Mouse (Mus musculus) layer of hippocampus, adult 8-10 months (tissue): ENCODE measurements around the gene Clip2. TPM values are rescaled to one million over a fixed set of nuclear protein-coding genes. Genes with fewer than 3 reads are reported as not detected.

ENCODE experiments used
- DNase-seq, 2 experiments: peaks; one replicate each; pipeline ENCODE4 v3.0.0; 2022; ENCODE audit warnings: low spot score in 2 of 2
- total RNA-seq, 4 experiments: library from RNA; stranded (reverse); gene quantifications; 2 replicates each; pipeline ENCODE4 v1.2.4; 2022

Gene Clip2
- 100 to 1,000 TPM in 2 of 4 experiments, 10 to 100 TPM in 2; 92.3 to 109 (median 102) TPM for total RNA-seq

DNA sequence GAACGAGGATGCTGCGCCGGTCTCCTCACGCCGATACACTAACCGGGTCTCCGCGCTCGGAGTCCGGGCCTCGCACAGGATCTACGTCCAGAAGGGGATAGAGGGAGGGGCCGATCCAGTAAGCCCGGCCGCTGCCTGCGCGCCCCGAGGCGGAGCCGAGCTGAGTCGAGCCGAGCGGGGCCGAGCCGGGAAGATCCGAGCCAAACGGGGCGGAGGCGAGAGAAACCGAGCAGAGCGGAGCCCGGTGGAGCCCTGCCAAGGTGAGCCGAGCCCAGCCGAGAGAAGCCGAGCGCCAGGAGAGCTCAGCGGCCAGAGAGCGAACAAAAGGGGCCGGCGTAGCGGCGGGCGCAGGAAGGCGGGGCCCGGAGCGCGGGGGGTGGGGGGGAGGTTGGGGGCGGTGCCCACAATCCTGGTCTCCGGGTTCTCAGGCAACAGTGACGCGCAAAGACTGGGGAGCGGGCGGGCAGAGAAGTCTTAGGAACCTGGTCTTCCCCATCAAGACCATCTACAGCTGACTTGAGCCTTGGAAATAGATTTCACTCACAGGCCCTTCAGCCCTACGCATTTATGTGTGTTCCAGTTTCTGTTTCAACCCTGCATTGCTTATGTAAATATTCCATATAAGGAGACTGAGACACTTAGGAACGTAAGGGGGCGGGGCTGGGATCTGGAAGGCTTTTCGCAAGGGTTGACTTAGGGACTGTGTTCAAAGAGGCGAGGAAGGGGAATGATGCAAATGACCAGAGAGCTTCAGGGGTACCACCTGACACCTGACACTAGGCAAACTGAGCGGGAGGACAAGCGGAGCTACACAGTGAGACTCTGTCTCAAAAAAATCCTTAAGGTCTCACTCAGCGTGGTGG lies at the start of gene Clip2:
Clip2 (minus strand) TSS at position 325 of the 863 bp plus-strand sequence.
- peak; percentile 96 to 98 for DNase-seq

GRCm38 (mm10) chr5:134597711-134598110 lies 45.5 kb upstream of the Clip2 start:
- DNase-seq = no peak

DNA sequence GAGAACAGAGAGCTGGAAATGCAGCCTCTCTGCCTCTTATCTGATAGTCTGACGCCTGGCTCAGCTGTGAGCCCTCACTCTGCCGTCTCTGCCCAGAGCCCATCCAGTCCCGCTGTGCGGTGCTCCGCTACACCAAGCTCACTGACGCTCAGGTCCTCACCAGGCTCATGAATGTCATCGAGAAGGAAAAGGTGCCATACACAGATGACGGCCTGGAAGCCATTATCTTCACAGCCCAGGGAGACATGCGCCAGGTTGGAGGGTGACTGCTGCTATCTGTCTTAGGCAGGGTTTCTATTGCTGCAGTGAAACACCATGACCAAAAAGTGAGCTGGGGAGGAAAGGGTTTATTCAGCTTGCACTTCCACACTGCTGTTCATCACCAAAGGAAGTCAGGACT lies 40.9 kb upstream of the Clip2 start:
- no peak for DNase-seq

- DNase-seq = no peak
Measured at GRCm38 (mm10) chr5:134592026-134592581, 39.9 kb upstream of the Clip2 start.

GRCm38 (mm10) chr5:134589900-134590299 lies 37.7 kb upstream of the Clip2 start:
- no peak for DNase-seq

DNA sequence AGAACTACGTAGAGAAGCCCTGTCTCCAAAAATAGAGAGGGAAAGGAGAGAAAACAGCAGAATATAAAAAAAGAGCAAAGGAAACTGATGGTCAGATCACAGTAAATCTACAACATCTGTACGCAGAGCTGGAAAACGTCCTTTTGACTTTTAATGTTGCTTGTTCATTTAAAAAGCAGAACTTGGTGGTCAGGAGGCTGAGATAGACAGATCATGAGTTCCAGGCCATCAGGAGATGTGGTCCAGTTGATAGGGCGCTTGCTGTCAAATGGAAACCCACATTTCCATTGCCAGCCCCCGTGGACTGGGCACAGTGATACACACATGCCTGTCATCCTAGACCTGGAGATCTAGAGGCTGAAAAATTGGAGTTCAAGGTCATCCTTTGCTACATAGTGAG lies 32.6 kb upstream of the Clip2 start:
- DNase-seq = no peak

DNA sequence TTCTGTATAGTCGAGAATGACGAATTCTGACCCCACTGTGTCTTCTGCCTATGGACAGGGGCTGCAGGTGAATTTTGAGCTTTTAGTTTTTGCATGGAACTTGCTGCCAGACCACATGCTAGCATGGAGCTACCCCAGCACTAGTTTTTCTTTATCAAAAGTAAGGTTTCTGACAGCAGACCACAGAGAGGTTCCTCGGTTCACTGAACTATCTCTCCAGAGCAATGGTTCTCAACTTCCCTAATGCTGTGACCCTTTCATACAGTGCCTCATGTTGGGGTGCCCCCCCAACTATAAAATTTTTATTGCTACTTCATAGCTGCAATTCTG lies 31.6 kb upstream of the Clip2 start:
- DNase-seq = no peak

DNA sequence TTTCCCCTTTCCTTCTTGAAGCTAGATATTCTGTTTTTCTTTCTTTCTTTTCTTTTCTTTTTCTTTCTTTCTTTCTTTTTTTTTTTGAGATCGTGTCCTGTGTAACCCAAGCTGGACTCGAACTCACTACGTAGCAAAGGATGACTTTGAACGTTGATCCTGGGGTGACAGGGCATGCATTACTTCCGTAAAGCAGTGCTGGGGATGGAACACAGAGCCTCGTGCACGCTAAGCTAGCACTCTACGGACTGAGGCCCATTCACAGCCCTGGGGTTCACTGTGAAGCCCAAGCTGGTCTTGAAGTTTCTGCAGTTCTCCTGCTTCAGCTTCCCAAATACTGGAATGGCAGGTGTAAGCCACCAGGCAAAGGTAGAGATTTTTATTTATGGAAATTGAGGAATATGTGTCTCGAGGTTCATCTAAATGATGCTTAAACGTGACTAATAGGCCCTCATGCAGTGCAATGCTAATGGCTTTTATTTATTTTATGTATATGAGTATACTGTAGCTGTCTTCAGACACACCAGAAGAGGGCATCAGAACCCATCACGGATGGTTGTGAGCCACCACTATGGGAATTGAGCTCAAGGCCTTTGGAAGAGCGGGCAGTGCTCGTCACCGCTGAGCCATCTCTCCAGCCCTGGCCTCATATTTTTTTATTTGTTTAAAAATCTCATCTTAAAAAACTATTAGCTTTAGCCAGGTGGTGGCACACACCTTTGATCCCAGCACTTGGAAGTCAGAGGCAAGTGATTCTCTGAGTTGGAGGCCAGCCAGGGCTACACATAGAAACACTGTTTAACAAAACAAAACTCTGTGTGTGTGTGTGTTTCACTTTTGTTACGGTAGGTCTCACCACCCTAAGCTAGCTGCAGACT lies 31.0 kb upstream of the Clip2 start:
- no peak for DNase-seq

GRCm38 (mm10) chr5:134582221-134582907 lies 30.1 kb upstream of the Clip2 start:
- peak; percentile 93 to 97 for DNase-seq

GRCm38 (mm10) chr5:134581146-134581545 lies 28.9 kb upstream of the Clip2 start, which contains the start of gene Rfc2:
Rfc2 (plus strand) TSS chr5:134581366.
- no peak for DNase-seq

- no peak for DNase-seq
Measured at GRCm38 (mm10) chr5:134579135-134579534, 26.9 kb upstream of the Clip2 start.

DNA sequence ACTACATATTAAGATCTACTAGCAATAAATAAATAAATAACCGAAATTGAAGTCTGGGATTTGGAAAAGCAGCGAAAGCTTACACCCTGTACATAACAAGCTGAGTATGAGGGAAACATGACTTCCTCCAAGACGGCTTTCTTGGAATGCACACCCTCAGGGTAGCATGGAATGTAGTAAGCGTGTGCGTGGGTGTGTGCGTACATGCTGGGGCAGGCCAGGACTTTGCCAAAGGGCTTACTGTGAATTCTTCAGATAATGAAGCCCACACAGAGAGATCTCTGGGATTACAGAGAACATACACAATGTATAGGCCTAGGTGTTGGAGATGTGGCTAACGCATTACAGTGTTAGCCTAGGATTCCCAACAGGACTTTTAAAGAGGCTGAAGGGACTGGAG lies 25.3 kb upstream of the Clip2 start:
- no peak for DNase-seq

- DNase-seq = no peak
Measured at GRCm38 (mm10) chr5:134576517-134577220, 24.4 kb upstream of the Clip2 start.

DNA sequence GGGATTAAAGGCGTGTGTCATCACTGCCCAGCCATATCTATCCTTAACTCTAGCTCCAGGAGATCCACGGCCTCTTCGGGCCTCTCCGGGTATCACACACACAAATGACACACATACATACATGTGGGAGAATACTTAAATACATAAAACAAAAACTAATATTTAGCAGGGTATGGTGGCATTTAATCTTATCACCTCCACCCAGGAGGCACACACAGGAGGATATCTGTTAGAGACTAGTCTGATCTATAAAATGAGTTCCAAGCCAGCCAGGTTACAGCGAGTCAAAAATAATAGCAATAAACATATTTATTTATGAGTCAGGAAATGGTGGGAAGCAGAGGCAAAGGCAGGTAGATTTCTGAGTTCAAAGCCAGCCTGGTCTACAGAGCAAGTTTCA lies 23.6 kb upstream of the Clip2 start:
- no peak for DNase-seq

- DNase-seq = no peak
Measured at GRCm38 (mm10) chr5:134572508-134573214, 20.4 kb upstream of the Clip2 start.

DNA sequence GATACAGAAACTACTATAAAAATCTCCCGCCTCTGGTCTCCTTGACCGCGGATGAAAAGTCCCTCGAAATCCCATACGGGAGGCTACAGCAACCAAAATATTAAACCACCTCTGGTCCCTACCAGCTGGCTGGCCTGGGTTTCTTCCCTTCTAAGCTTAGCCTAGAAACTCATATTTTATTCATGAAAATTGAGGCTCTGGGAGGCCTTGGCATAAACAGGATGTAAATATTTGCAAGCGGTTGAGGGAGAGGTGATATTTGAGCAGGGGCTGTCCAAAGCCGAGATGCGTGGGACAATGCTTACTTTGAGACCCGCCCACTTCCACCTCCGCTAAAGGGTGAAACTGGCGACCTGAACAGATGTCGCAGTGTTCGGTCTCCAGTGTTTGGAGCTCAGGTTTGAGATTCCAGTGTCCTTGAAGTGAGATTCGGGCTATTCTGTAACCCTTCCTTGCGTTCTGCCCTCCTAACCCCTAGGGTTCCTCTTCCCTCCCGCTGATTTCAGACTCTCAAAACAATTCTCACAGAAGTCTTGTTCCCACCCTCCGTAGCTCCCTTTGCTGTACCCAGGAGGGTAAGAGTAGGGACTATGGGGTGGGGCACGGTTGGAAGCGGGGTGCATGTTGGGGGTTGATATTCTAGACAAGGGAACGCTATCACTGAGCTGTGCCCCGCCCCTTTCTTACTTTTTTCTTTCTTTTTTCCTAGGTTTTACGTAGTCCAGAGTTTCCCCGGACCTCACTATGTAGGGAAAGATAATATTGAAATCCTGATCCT lies 19.7 kb upstream of the Clip2 start:
- no peak for DNase-seq

- no peak for DNase-seq
Measured at GRCm38 (mm10) chr5:134568964-134569491, 16.8 kb upstream of the Clip2 start.

DNA sequence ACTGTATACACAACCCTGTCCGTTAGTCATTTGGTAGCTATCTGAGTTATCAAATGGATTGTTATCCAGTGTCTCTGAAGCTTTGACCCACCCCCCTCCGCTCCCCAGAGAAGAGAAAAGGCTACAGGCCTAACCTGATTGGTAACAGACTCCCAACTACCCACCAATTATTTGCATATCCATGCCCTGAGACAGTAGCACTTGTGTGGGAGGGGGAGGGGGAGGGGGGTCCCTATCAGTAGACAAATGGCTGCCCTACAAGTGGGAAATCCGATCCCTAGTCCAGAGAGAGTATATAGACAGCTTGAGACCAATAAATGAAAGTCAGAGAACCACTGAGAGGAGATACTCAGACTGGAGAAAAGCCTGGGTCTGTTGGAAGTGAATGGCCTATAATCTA lies 15.8 kb upstream of the Clip2 start:
- no peak for DNase-seq

DNA sequence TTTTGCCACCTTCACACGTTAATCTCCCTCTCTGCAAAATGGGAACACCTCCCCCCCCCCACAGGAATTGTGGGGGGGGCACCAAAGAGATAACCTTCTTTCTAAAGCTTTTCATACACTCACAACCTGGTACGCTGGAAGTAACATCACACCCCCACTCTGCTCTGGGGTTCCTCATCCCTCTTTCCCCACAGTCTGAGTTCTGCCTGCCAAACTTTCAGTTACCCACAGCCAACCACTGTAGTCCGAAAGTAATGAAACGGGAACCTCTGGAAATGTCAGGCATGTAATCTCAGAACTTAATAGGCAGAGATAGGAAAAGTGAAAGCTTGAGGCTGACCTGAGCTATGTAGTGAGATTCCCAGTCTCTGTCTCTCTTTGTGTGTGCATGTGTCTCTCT lies 15.2 kb upstream of the Clip2 start:
- no peak for DNase-seq
